8 mouse cellular contexts compared by ENCODE assay signal in the genomic region with DNA sequence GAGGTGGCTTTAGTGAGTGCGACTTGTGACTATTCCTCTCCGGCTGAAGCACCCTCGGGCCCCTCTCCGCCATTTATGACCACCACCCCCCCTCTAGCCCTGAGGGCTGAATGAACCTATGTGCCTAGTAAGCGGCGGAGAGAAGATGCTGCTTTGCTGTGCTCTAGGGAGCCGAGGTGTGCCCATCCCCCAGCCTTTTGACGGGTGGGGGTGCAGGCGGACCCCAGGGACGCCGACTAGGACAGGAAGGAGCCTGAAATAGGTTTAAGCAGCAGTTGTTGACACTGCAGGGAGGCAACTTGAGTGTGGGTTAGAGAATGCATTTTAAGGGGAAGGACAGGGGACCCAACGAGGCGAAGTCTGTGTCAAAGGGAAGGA. TPM values are rescaled to one million over a fixed set of nuclear protein-coding genes. Genes with fewer than 3 reads are reported as not detected.
DNase-seq lines count a peak whose midpoint lies in the region; ATAC-seq and TF ChIP-seq lines count a peak whose summit lies in the region.

No protein-coding gene starts in this region.

- peak overlapping the region; percentile 80 for H3K4me2 ChIP-seq in hindbrain, embryonic 15.5 days
- H3K4me2 ChIP-seq in midbrain, embryonic 15.5 days: peak overlapping the region; percentile 80

- no peak for TF ChIP-seq CTCF in liver, adult 2 months (IDR thresholded peaks at IDR 0.05; ENCODE audit: low read depth, low read length)
- no peak for TF ChIP-seq CTCF in cortical plate, adult 2 months (IDR thresholded peaks at IDR 0.05; ENCODE audit: extremely low read depth, insufficient read depth, low read length)

- H3K36me3 ChIP-seq in liver, adult 2 months (ENCODE audit: control insufficient read depth, insufficient read depth, low read length): no peaks in the 10 kb centered on the region
- no peaks in the 10 kb centered on the region for H3K36me3 ChIP-seq in hindbrain, embryonic 15.5 days
- no peaks in the 10 kb centered on the region for H3K36me3 ChIP-seq in midbrain, embryonic 15.5 days (replicated peaks)

- intact Hi-C loops in left cerebral cortex, postnatal 14 days (cut with DNase I): no loop called here

- H3K9ac ChIP-seq in liver, adult 2 months (ENCODE audit: low read depth, low read length): no peak overlapping the region; the same call in 1 of the 2 replicates
- peak overlapping the region; percentile 43 for H3K9ac ChIP-seq in hindbrain, embryonic 15.5 days
- H3K9ac ChIP-seq in midbrain, embryonic 15.5 days: peak overlapping the region; percentile 40

- no peak for ATAC-seq in hindbrain, embryonic 15.5 days (ENCODE audit: low FRiP score, low read depth)
- no peak for ATAC-seq in midbrain, embryonic 15.5 days (replicated peaks)

- H3K79me2 ChIP-seq in liver, adult 2 months (ENCODE audit: control insufficient read depth, insufficient read depth, low read length): no peaks in the 10 kb centered on the region

- no peak for TF ChIP-seq POLR2A in liver, adult 2 months (IDR thresholded peaks at IDR 0.05; ENCODE audit: extremely low read depth, insufficient read depth, low read length)
- no peak for TF ChIP-seq POLR2A in cortical plate, adult 2 months (IDR thresholded peaks at IDR 0.05; ENCODE audit: extremely low read depth, insufficient read depth, low read length)

- peak overlapping the region; percentile 56; the same call in 1 of the 2 replicates for H3K4me3 ChIP-seq in liver, adult 2 months (ENCODE audit: insufficient read depth, low read depth, low read length)
- peak overlapping the region; percentile 40 for H3K4me3 ChIP-seq in cortical plate, adult 2 months (ENCODE audit: insufficient read depth, low read length)
- peak overlapping the region; percentile 43 for H3K4me3 ChIP-seq in hindbrain, embryonic 15.5 days
- peak overlapping the region; percentile 41 for H3K4me3 ChIP-seq in midbrain, embryonic 15.5 days

- no peak overlapping the region for H3K27ac ChIP-seq in liver, adult 2 months (replicated peaks; ENCODE audit: insufficient read depth, low read depth, low read length)
- H3K27ac ChIP-seq in cortical plate, adult 2 months (ENCODE audit: insufficient read depth, low read length): no peak overlapping the region
- H3K27ac ChIP-seq in hindbrain, embryonic 15.5 days (replicated peaks): no peak overlapping the region
- no peak overlapping the region for H3K27ac ChIP-seq in midbrain, embryonic 15.5 days

- 0 out of 2 replicates have a peak, but pooled peaks cover 9% of the 10 kb centered on the region for H3K27me3 ChIP-seq in liver, adult 2 months (ENCODE audit: control insufficient read depth, insufficient read depth, low read length)
- H3K27me3 ChIP-seq in hindbrain, embryonic 15.5 days: peaks cover 72% of the 10 kb centered on the region
- H3K27me3 ChIP-seq in midbrain, embryonic 15.5 days (replicated peaks): peaks cover 64% of the 10 kb centered on the region

- H3K9me3 ChIP-seq in hindbrain, embryonic 15.5 days: no peaks in the 10 kb centered on the region
- H3K9me3 ChIP-seq in midbrain, embryonic 15.5 days: no peaks in the 10 kb centered on the region

- WGBS in liver, adult 2 months: 6% methylated on average over 13 of the region's 13 CpGs
- WGBS in hindbrain, embryonic 15.5 days: 0% methylated on average over 13 of the region's 13 CpGs
- WGBS in midbrain, embryonic 15.5 days: 0% methylated on average over 13 of the region's 13 CpGs

- peaks cover 4% of the 10 kb centered on the region; the same call in 1 of the 2 replicates for H3K4me1 ChIP-seq in liver, adult 2 months (ENCODE audit: control insufficient read depth, insufficient read depth, low read length)
- 0 out of 2 replicates have a peak, but pooled peaks cover 2% of the 10 kb centered on the region for H3K4me1 ChIP-seq in cortical plate, adult 2 months (ENCODE audit: control insufficient read depth, insufficient read depth, low read length)
- peaks cover 36% of the 10 kb centered on the region for H3K4me1 ChIP-seq in hindbrain, embryonic 15.5 days (replicated peaks)
- H3K4me1 ChIP-seq in midbrain, embryonic 15.5 days: peaks cover 34% of the 10 kb centered on the region

- DNase-seq in liver, adult 2 months (ENCODE audit: extremely low read depth, low read depth, low spot score): no peak
- no peak for DNase-seq in liver
- no peak for DNase-seq in right cerebral cortex, postnatal 14 days
- no peak for DNase-seq in left cerebral cortex, adult 11 months (ENCODE audit: low spot score)
- DNase-seq in left cerebral cortex, postnatal 14 days (ENCODE audit: low spot score in 2 of 2): no peak

RNA-seq across cellular contexts. Expression of a gene that starts 3.3 kb away (rescaled TPM):
- total RNA-seq in liver, adult 2 months (2014; rRNA removed): 2.3 and 3.1 TPM in 2 replicates
- 5.8 and 6.3 TPM in 2 replicates for polyA plus RNA-seq in liver, adult 2 months (2012; rRNA removed)
- 21.8 and 22.5 TPM in 2 replicates for polyA plus RNA-seq in cortical plate, adult 2 months (2012; rRNA removed)
- 8.0 and 8.9 TPM in 2 replicates for polyA plus RNA-seq in hindbrain, embryonic 15.5 days (2015; fragmentation: Nextera tagmentation; extraction: Ambion mirVana)
- polyA plus RNA-seq in midbrain, embryonic 15.5 days (2015; fragmentation: Nextera tagmentation; extraction: Ambion mirVana): 8.4 and 8.8 TPM in 2 replicates
- total RNA-seq in left cerebral cortex, postnatal 14 days (2021): 10 to 100 TPM; 35.8 to 37.5 TPM

RNA-seq across cellular contexts. Expression of a gene that starts 29.4 kb away (rescaled TPM):
- total RNA-seq in liver, adult 2 months (2014; rRNA removed): 0.55 and 1.2 TPM in 2 replicates
- 1.8 and 2.0 TPM in 2 replicates for polyA plus RNA-seq in liver, adult 2 months (2012; rRNA removed)
- 2.8 and 3.1 TPM in 2 replicates for polyA plus RNA-seq in cortical plate, adult 2 months (2012; rRNA removed)
- polyA plus RNA-seq in hindbrain, embryonic 15.5 days (2015; fragmentation: Nextera tagmentation; extraction: Ambion mirVana): 6.2 and 6.9 TPM in 2 replicates
- 4.7 and 6.0 TPM in 2 replicates for polyA plus RNA-seq in midbrain, embryonic 15.5 days (2015; fragmentation: Nextera tagmentation; extraction: Ambion mirVana)
- total RNA-seq in left cerebral cortex, postnatal 14 days (2021): 1 to 10 TPM; 2.3 to 2.4 TPM

RNA-seq across cellular contexts. Expression of a gene that starts 35.1 kb away (rescaled TPM):
- 127 and 146 TPM in 2 replicates for total RNA-seq in liver, adult 2 months (2014; rRNA removed)
- polyA plus RNA-seq in liver, adult 2 months (2012; rRNA removed): 146 and 216 TPM in 2 replicates
- 104 and 119 TPM in 2 replicates for polyA plus RNA-seq in cortical plate, adult 2 months (2012; rRNA removed)
- 45.4 and 51.8 TPM in 2 replicates for polyA plus RNA-seq in hindbrain, embryonic 15.5 days (2015; fragmentation: Nextera tagmentation; extraction: Ambion mirVana)
- 43.0 and 50.4 TPM in 2 replicates for polyA plus RNA-seq in midbrain, embryonic 15.5 days (2015; fragmentation: Nextera tagmentation; extraction: Ambion mirVana)
- 10 to 100 TPM; 68.4 to 69.9 TPM for total RNA-seq in left cerebral cortex, postnatal 14 days (2021)
